Mouse (Mus musculus) naive thymus-derived CD4-positive, alpha-beta T cell, adult 2 months (primary cell): ENCODE measurements at regions not wholly inside any gene's neighbourhood (a gene's known extent, or its start where the extent isn't known, plus 50 kb on each side); places are given as distances from the start of the nearest gene placed in this dataset.

Source experiments
- DNase-seq: peaks from one replicate; pipeline ENCODE4 v3.0.0-alpha.2; 2011; ENCODE audit warnings: low read depth

GRCm38 (mm10) chr11:64230071-64230470, 150.8 kb upstream of the Cox10 start:
- DNase-seq = peak; percentile 20

- peak; percentile 57 for DNase-seq
Measured at GRCm38 (mm10) chr11:64220888-64221287, 141.6 kb upstream of the Cox10 start.

- no peak for DNase-seq
Measured at GRCm38 (mm10) chr11:64217181-64217580, 137.9 kb upstream of the Cox10 start.

- DNase-seq = no peak
Measured at GRCm38 (mm10) chr11:64210916-64211315, 131.6 kb upstream of the Cox10 start.

GRCm38 (mm10) chr11:64208306-64208705, 129.0 kb upstream of the Cox10 start:
- DNase-seq = no peak

- no peak for DNase-seq
Measured at GRCm38 (mm10) chr11:64207358-64207864, 128.1 kb upstream of the Cox10 start.

GRCm38 (mm10) chr11:64206155-64206554, 126.9 kb upstream of the Cox10 start:
- DNase-seq = no peak

GRCm38 (mm10) chr11:64205069-64205468, 125.8 kb upstream of the Cox10 start:
- no peak for DNase-seq

GRCm38 (mm10) chr11:64204305-64204704, 125.0 kb upstream of the Cox10 start:
- DNase-seq = no peak

- no peak for DNase-seq
Measured at GRCm38 (mm10) chr11:64200874-64201273, 121.6 kb upstream of the Cox10 start.

- DNase-seq = no peak
Measured at GRCm38 (mm10) chr11:64195272-64195671, 116.0 kb upstream of the Cox10 start.

- DNase-seq = no peak
Measured at GRCm38 (mm10) chr11:64188701-64189100, 109.4 kb upstream of the Cox10 start.

- DNase-seq = no peak
Measured at GRCm38 (mm10) chr11:64187488-64188444, 108.5 kb upstream of the Cox10 start.

GRCm38 (mm10) chr11:64187007-64187406, 107.7 kb upstream of the Cox10 start:
- DNase-seq = peak; percentile 80

GRCm38 (mm10) chr11:64186590-64186989, 107.3 kb upstream of the Cox10 start:
- no peak for DNase-seq

- DNase-seq = no peak
Measured at GRCm38 (mm10) chr11:64180036-64180435, 100.8 kb upstream of the Cox10 start.

- DNase-seq = no peak
Measured at GRCm38 (mm10) chr11:64173421-64174062, 94.3 kb upstream of the Cox10 start.

- no peak for DNase-seq
Measured at GRCm38 (mm10) chr11:64172926-64173325, 93.7 kb upstream of the Cox10 start.

GRCm38 (mm10) chr11:64168626-64169025, 89.4 kb upstream of the Cox10 start:
- no peak for DNase-seq

GRCm38 (mm10) chr11:64164796-64165195, 85.5 kb upstream of the Cox10 start:
- DNase-seq = no peak

- no peak for DNase-seq
Measured at GRCm38 (mm10) chr11:64158281-64158680, 79.0 kb upstream of the Cox10 start.

GRCm38 (mm10) chr11:64156640-64157039, 77.4 kb upstream of the Cox10 start:
- DNase-seq = no peak

- DNase-seq = no peak
Measured at GRCm38 (mm10) chr11:64139483-64139882, 60.2 kb upstream of the Cox10 start.
